Mouse (Mus musculus): ENCODE data around the gene Bod1.

DNA sequence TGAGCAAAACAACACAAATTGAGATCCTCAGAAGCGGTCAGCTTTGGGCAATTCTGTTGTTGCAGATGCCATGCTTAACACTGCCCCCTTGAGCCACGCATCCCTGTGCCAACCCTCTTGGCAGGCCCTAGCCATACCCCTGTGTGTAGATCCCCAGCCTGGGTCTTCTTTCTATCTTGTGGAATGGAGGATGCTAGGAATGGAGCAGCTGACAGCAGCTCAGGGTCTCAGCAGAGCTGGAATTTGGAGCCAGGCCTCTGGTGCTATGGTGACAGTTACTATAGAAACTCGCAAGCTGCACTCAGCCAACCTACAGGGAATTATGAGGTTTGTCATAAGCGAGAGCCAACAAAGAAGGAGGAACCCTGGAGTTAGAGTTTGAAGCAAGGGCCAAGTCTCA lies 23.1 kb upstream of the Bod1 start:
- TF ChIP-seq CTCF (IDR thresholded peaks at IDR 0.05; ENCODE audit: extremely low read depth, insufficient read depth, low read length) (0 out of 2 replicates have a peak, but pooled peaks have one; percentile 6), POLR2A (IDR thresholded peaks at IDR 0.05; ENCODE audit: extremely low read depth, insufficient read depth, low read length) (peak; percentile 46; the same call in 1 of the 2 replicates)
